Mouse (Mus musculus): Measurements from ENCODE around the gene Kif20b.

- TF ChIP-seq CTCF (IDR thresholded peaks at IDR 0.05; ENCODE audit: low read depth): no peak
- no peak for TF ChIP-seq EP300 (optimal IDR thresholded peaks at IDR 0.05)
These were observed 16.7 kb upstream of the Kif20b start for GRCm38 (mm10) chr19:34905424-34905823.

All from stomach, postnatal 0 days (tissue).